Mouse (Mus musculus): ENCODE measurements around the gene Evc. TPM values are rescaled to one million over a fixed set of nuclear protein-coding genes. Genes with fewer than 3 reads are reported as not detected.

Gene Evc
- total RNA-seq (2021) = 1 to 10 TPM; 6.1 to 6.3 TPM

- intact Hi-C loops (cut with DNase I) = no loop called here
- peak; percentile 73 to 75 for DNase-seq
Measured at GRCm38 (mm10) chr5:37336485-37337105, at the start of gene Evc. Evc (minus strand) TSS chr5:37336894.

GRCm38 (mm10) chr5:37383570-37383969, 46.9 kb upstream of the Evc start:
- intact Hi-C loops (cut with DNase I) = no loop called here
- DNase-seq = peak in 1 of 2 experiments; percentile 20

GRCm38 (mm10) chr5:37380641-37381040, 43.9 kb upstream of the Evc start:
- DNase-seq = peak; percentile 14 to 21
- intact Hi-C loops (cut with DNase I) = no loop called here

- DNase-seq = no peak
- intact Hi-C loops (cut with DNase I) = no loop called here
Measured at GRCm38 (mm10) chr5:37377376-37377775, 40.7 kb upstream of the Evc start.

- no peak for DNase-seq
- intact Hi-C loops (cut with DNase I) = no loop called here
Measured at GRCm38 (mm10) chr5:37368796-37369195, 32.1 kb upstream of the Evc start.

GRCm38 (mm10) chr5:37365751-37366150, 29.1 kb upstream of the Evc start:
- DNase-seq = no peak
- intact Hi-C loops (cut with DNase I) = no loop called here

GRCm38 (mm10) chr5:37363284-37363683, 26.6 kb upstream of the Evc start:
- intact Hi-C loops (cut with DNase I) = no loop called here
- no peak for DNase-seq

GRCm38 (mm10) chr5:37362618-37363017, 25.9 kb upstream of the Evc start:
- intact Hi-C loops (cut with DNase I) = no loop called here
- DNase-seq = no peak

GRCm38 (mm10) chr5:37356027-37356426, 19.3 kb upstream of the Evc start:
- intact Hi-C loops (cut with DNase I) = no loop called here
- no peak for DNase-seq

- peak; percentile 31 to 64 for DNase-seq
- intact Hi-C loops (cut with DNase I) = loop anchor here (1.0 kb wide), 1 partner anchor 56 kb away; no protein-coding TSS in a partner anchor
Measured at GRCm38 (mm10) chr5:37354385-37354784, 17.7 kb upstream of the Evc start.

GRCm38 (mm10) chr5:37351791-37352190, 15.1 kb upstream of the Evc start:
- no peak for DNase-seq
- intact Hi-C loops (cut with DNase I) = no loop called here

- DNase-seq = no peak
- intact Hi-C loops (cut with DNase I) = no loop called here
Measured at GRCm38 (mm10) chr5:37343962-37344361, 7.3 kb upstream of the Evc start.

- intact Hi-C loops (cut with DNase I) = no loop called here
- peak; percentile 71 to 74 for DNase-seq
Measured at GRCm38 (mm10) chr5:37338288-37338687, 1.6 kb upstream of the Evc start, which contains the start of gene Evc2. Evc2 (plus strand) TSS chr5:37338499.

- intact Hi-C loops (cut with DNase I) = no loop called here
Measured at GRCm38 (mm10) chr5:37337696-37338095, 1.0 kb upstream of the Evc start.

GRCm38 (mm10) chr5:37335061-37335460, 1.6 kb downstream of the Evc start:
- intact Hi-C loops (cut with DNase I) = no loop called here
- DNase-seq = no peak

More at GRCm38 (mm10) chr5:37337696-37338095, 1.0 kb upstream of the Evc start:
- DNase-seq = peak in 1 of 2 experiments; percentile 1

GRCm38 (mm10) chr5:37332066-37332465, 4.6 kb downstream of the Evc start:
- intact Hi-C loops (cut with DNase I) = no loop called here
- no peak for DNase-seq

- no peak for DNase-seq
- intact Hi-C loops (cut with DNase I) = no loop called here
Measured at GRCm38 (mm10) chr5:37331133-37331505, 5.6 kb downstream of the Evc start.

- no peak for DNase-seq
- intact Hi-C loops (cut with DNase I) = no loop called here
Measured at GRCm38 (mm10) chr5:37330449-37331132, 6.1 kb downstream of the Evc start.

GRCm38 (mm10) chr5:37326675-37327074, 10.0 kb downstream of the Evc start:
- no peak for DNase-seq
- intact Hi-C loops (cut with DNase I) = no loop called here

GRCm38 (mm10) chr5:37320761-37321160, 15.9 kb downstream of the Evc start:
- intact Hi-C loops (cut with DNase I) = no loop called here

GRCm38 (mm10) chr5:37320174-37320573, 16.5 kb downstream of the Evc start:
- intact Hi-C loops (cut with DNase I) = no loop called here
- DNase-seq = no peak

More at GRCm38 (mm10) chr5:37320761-37321160, 15.9 kb downstream of the Evc start:
- DNase-seq = no peak

GRCm38 (mm10) chr5:37318715-37319114, 18.0 kb downstream of the Evc start:
- intact Hi-C loops (cut with DNase I) = no loop called here
- no peak for DNase-seq
